Mouse (Mus musculus): ENCODE data around the gene Prss16. TPM values are rescaled to one million over a fixed set of nuclear protein-coding genes. Genes with fewer than 3 reads are reported as not detected.

Gene Prss16
- polyA plus RNA-seq, 1 experiment from 2014 or later: 10.0 TPM

DNA sequence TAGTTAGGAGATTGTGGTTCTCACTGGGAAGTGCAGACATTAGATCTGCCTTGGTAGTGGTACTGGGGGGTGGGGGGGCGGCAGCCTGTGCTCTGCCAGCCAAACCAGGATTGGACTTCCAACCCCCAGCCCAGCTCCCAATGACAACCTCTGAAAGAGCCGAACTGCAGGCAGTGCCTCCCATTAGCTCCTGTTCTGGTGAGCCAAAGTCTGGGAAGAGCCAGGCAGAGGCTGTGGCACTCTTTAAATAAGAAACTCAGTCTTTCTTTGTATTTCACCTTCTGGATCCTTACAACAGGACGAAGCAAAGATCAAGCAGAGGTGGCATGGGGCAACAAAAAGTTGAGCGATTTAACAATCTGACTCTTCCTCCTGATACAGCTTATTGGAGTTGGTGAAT, 10.4 kb downstream of the Prss16 start:
- Histone ChIP-seq H3K4me1 (replicated peaks; ENCODE audit: control insufficient read depth, insufficient read depth, low read length) (peaks cover 10% of the 10 kb centered on the region; the same call in 1 of the 2 replicates), H3K9me3 (ENCODE audit: control insufficient read depth, low read length) (no peaks in the 10 kb centered on the region), H3K36me3 (ENCODE audit: control insufficient read depth, insufficient read depth, low read length) (no peaks in the 10 kb centered on the region), H3K4me3 (ENCODE audit: low read length) (no peak overlapping the region), H3K27me3 (ENCODE audit: control insufficient read depth, insufficient read depth, low read depth, low read length) (peaks cover 61% of the 10 kb centered on the region), H3K4me2 (ENCODE audit: low read depth, low read length) (no peak overlapping the region), H3K9ac (ENCODE audit: low read length) (no peak overlapping the region), H3K27ac (ENCODE audit: low read length) (no peak overlapping the region)
- no peak for ATAC-seq (ENCODE audit: low read depth)
- WGBS: 46% methylated on average over 4 of the region's 4 CpGs

DNA sequence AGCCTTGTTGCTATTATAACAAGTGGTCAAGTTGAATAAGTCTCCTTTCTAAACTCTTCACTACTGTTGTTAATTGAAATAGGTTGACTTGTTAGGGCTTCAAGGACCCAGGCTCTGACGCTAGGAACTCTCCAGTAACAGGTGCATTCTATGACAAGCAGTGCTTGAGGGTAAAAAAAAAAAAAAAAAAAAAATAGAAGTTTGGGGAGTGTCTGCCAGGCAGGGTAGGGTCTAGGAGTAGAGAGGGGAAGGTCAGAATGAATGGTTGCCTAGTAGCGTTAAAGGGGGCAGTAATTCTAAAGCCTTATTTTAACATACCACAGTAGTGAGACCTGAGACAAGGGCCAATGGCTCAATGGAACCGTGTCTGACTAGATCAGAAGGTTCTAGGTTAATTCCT, 11.1 kb downstream of the Prss16 start:
- ATAC-seq (ENCODE audit: low read depth): no peak
- 18% methylated on average over 3 of the region's 3 CpGs for WGBS
- Histone ChIP-seq H3K4me3 (ENCODE audit: low read length) (no peak overlapping the region), H3K4me2 (ENCODE audit: low read depth, low read length) (no peak overlapping the region), H3K36me3 (ENCODE audit: control insufficient read depth, insufficient read depth, low read length) (no peaks in the 10 kb centered on the region), H3K9me3 (ENCODE audit: control insufficient read depth, low read length) (no peaks in the 10 kb centered on the region), H3K27ac (ENCODE audit: low read length) (no peak overlapping the region), H3K9ac (ENCODE audit: low read length) (no peak overlapping the region), H3K4me1 (replicated peaks; ENCODE audit: control insufficient read depth, insufficient read depth, low read length) (peaks cover 10% of the 10 kb centered on the region; the same call in 1 of the 2 replicates), H3K27me3 (ENCODE audit: control insufficient read depth, insufficient read depth, low read depth, low read length) (peaks cover 54% of the 10 kb centered on the region)

DNA sequence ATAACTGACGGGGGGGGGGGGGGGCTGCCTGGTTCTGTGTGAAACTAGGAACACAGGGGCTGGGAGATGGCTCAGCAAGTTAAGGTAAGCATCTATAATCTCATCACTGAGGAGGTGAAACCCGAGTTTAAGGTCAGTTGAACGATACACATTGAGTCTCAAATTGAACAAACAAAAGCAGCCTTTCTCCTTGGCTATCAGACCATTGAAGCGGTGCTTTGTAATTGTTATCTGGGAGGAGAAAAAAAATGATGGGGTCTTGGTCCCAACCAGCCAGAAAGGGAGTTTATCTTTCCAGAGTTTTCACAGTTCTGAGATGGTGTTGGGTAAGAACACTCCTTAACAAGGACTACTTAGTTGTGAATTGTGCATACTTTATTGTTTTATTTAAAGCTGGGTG, 11.7 kb downstream of the Prss16 start:
- WGBS: 8% methylated on average over 4 of the region's 4 CpGs
- Histone ChIP-seq H3K9ac (ENCODE audit: low read length) (no peak overlapping the region), H3K36me3 (ENCODE audit: control insufficient read depth, insufficient read depth, low read length) (no peaks in the 10 kb centered on the region), H3K27me3 (ENCODE audit: control insufficient read depth, insufficient read depth, low read depth, low read length) (peaks cover 49% of the 10 kb centered on the region), H3K4me1 (replicated peaks; ENCODE audit: control insufficient read depth, insufficient read depth, low read length) (peaks cover 10% of the 10 kb centered on the region; the same call in 1 of the 2 replicates), H3K9me3 (ENCODE audit: control insufficient read depth, low read length) (no peaks in the 10 kb centered on the region), H3K4me2 (ENCODE audit: low read depth, low read length) (no peak overlapping the region), H3K4me3 (ENCODE audit: low read length) (no peak overlapping the region), H3K27ac (ENCODE audit: low read length) (no peak overlapping the region)
- no peak for ATAC-seq (ENCODE audit: low read depth)

GRCm38 (mm10) chr13:21997201-21997820, 12.2 kb downstream of the Prss16 start:
- H3K4me3 ChIP-seq (ENCODE audit: low read length): peak overlapping the region; percentile 28
- H3K4me1 ChIP-seq (replicated peaks; ENCODE audit: control insufficient read depth, insufficient read depth, low read length): peaks cover 10% of the 10 kb centered on the region; the same call in 1 of the 2 replicates
- peak overlapping the region; percentile 49 for H3K4me2 ChIP-seq (ENCODE audit: low read depth, low read length)
- H3K36me3 ChIP-seq (ENCODE audit: control insufficient read depth, insufficient read depth, low read length): no peaks in the 10 kb centered on the region
- no peak overlapping the region for H3K9ac ChIP-seq (ENCODE audit: low read length)
- ATAC-seq (ENCODE audit: low read depth): no peak
- H3K9me3 ChIP-seq (ENCODE audit: control insufficient read depth, low read length): no peaks in the 10 kb centered on the region
- H3K27ac ChIP-seq (ENCODE audit: low read length): no peak overlapping the region
- peaks cover 48% of the 10 kb centered on the region for H3K27me3 ChIP-seq (ENCODE audit: control insufficient read depth, insufficient read depth, low read depth, low read length)
- 3% methylated on average over 21 of the region's 21 CpGs for WGBS

DNA sequence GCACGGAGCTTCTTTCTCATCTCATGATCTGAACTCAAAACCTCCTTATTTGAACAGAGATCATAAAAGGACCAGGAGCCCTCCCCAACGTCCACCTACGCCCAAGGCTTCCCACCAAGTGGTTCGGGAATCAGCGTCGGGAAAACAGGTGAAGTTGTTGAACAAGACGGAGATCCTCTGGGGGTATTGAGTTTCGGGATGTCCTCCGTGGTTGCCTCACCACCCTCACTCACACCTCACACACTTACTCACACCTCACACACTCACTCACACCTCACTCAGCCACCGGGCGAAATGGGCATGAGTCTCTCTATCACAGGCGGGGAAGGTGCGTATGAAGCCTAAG, 12.7 kb downstream of the Prss16 start:
- peak overlapping the region; percentile 28 for H3K4me3 ChIP-seq (ENCODE audit: low read length)
- peaks cover 48% of the 10 kb centered on the region for H3K27me3 ChIP-seq (ENCODE audit: control insufficient read depth, insufficient read depth, low read depth, low read length)

DNA sequence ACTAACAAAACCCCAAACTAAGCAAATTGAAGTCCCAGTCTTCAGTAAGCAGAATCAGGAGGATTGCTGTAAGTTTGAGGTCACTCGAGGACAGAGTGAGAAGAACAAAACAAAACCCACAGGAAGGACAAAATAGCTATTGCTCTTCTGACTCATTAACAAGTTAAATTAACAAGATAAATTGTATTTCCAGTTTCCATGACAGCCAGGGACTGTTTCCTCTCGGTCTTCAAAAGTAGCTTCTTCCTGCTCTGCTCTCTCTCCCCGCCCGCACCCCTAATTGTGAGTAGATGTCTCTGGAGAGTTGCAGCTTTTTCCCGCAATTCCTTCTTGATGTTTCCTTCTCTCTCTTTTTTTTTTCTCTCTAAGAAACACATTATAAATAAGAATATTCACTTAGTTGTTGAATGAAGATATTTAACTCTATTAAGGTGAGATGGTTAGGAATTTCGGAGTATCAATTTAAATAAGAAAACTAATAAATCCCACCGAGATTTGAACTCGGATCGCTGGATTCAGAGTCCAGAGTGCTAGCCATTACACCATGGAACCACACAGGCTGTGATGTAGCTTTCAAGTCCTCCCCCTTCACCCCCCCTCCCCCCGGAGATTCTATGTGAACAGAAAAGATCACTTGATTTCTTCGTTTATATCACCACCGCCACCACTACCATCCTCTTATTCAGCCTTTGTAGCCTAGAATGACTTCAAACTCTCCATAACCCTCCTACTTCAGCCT, 13.3 kb downstream of the Prss16 start:
- no peak overlapping the region for H3K9ac ChIP-seq (ENCODE audit: low read length)
- H3K4me3 ChIP-seq (ENCODE audit: low read length): peak overlapping the region; percentile 55
- H3K4me1 ChIP-seq (replicated peaks; ENCODE audit: control insufficient read depth, insufficient read depth, low read length): peaks cover 10% of the 10 kb centered on the region; the same call in 1 of the 2 replicates
- no peak for ATAC-seq (ENCODE audit: low read depth)
- WGBS: 2% methylated on average over 12 of the region's 12 CpGs
- peaks cover 45% of the 10 kb centered on the region for H3K27me3 ChIP-seq (ENCODE audit: control insufficient read depth, insufficient read depth, low read depth, low read length)
- H3K9me3 ChIP-seq (ENCODE audit: control insufficient read depth, low read length): no peaks in the 10 kb centered on the region
- no peaks in the 10 kb centered on the region for H3K36me3 ChIP-seq (ENCODE audit: control insufficient read depth, insufficient read depth, low read length)
- H3K27ac ChIP-seq (ENCODE audit: low read length): no peak overlapping the region
- H3K4me2 ChIP-seq (ENCODE audit: low read depth, low read length): peak overlapping the region; percentile 84

More for the DNA sequence above, 12.7 kb downstream of the Prss16 start:
- Histone ChIP-seq H3K27ac (ENCODE audit: low read length) (no peak overlapping the region), H3K9ac (ENCODE audit: low read length) (no peak overlapping the region), H3K36me3 (ENCODE audit: control insufficient read depth, insufficient read depth, low read length) (no peaks in the 10 kb centered on the region), H3K9me3 (ENCODE audit: control insufficient read depth, low read length) (no peaks in the 10 kb centered on the region), H3K4me2 (ENCODE audit: low read depth, low read length) (peak overlapping the region; percentile 49), H3K4me1 (replicated peaks; ENCODE audit: control insufficient read depth, insufficient read depth, low read length) (peaks cover 10% of the 10 kb centered on the region; the same call in 1 of the 2 replicates)
- no peak for ATAC-seq (ENCODE audit: low read depth)
- WGBS: 1% methylated on average over 13 of the region's 13 CpGs

GRCm38 (mm10) chr13:21995331-21995914, 14.1 kb downstream of the Prss16 start:
- peaks cover 37% of the 10 kb centered on the region for H3K27me3 ChIP-seq (ENCODE audit: control insufficient read depth, insufficient read depth, low read depth, low read length)
- peak overlapping the region; percentile 43; the same call in 1 of the 2 replicates for H3K9ac ChIP-seq (ENCODE audit: low read length)

DNA sequence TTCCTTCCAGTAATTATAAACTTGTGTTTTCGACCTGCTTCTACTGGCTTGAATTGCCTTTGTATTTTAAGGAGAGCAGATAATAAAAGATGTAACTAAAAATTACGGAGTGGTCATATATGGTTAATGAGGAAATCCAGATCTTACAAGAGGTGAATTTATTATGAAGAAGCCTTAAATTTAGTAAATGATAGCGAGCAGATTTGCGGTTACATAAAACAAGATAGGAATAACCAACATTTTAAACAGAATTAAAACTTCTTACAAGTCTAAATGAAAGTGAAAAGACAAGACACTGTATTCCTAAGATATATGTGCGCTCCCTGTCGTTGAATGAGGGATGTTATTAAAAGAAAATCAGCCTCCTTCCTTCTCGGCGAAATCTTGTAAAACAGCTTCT, 14.6 kb downstream of the Prss16 start:
- WGBS: 3% methylated on average over 8 of the region's 8 CpGs

More at GRCm38 (mm10) chr13:21995331-21995914, 14.1 kb downstream of the Prss16 start:
- H3K27ac ChIP-seq (ENCODE audit: low read length): no peak overlapping the region
- no peaks in the 10 kb centered on the region for H3K9me3 ChIP-seq (ENCODE audit: control insufficient read depth, low read length)
- peak overlapping the region; percentile 84 for H3K4me2 ChIP-seq (ENCODE audit: low read depth, low read length)
- ATAC-seq (ENCODE audit: low read depth): peak; percentile 75
- no peaks in the 10 kb centered on the region for H3K36me3 ChIP-seq (ENCODE audit: control insufficient read depth, insufficient read depth, low read length)
- WGBS: under 1% methylated on average over 21 of the region's 21 CpGs
- H3K4me3 ChIP-seq (ENCODE audit: low read length): peak overlapping the region; percentile 55
- peaks cover 10% of the 10 kb centered on the region; the same call in 1 of the 2 replicates for H3K4me1 ChIP-seq (replicated peaks; ENCODE audit: control insufficient read depth, insufficient read depth, low read length)

More for the DNA sequence above, 14.6 kb downstream of the Prss16 start:
- H3K4me2 ChIP-seq (ENCODE audit: low read depth, low read length): peak overlapping the region; percentile 84
- H3K4me3 ChIP-seq (ENCODE audit: low read length): peak overlapping the region; percentile 55
- H3K9me3 ChIP-seq (ENCODE audit: control insufficient read depth, low read length): no peaks in the 10 kb centered on the region
- peaks cover 33% of the 10 kb centered on the region for H3K27me3 ChIP-seq (ENCODE audit: control insufficient read depth, insufficient read depth, low read depth, low read length)
- H3K27ac ChIP-seq (ENCODE audit: low read length): no peak overlapping the region
- H3K9ac ChIP-seq (ENCODE audit: low read length): peak overlapping the region; percentile 43; the same call in 1 of the 2 replicates
- no peak for ATAC-seq (ENCODE audit: low read depth)
- no peaks in the 10 kb centered on the region for H3K36me3 ChIP-seq (ENCODE audit: control insufficient read depth, insufficient read depth, low read length)
- peaks cover 10% of the 10 kb centered on the region; the same call in 1 of the 2 replicates for H3K4me1 ChIP-seq (replicated peaks; ENCODE audit: control insufficient read depth, insufficient read depth, low read length)

Data from lung, embryonic 16.5 days (tissue).